Mouse (Mus musculus): ENCODE results near the gene App. TPM values are rescaled to one million over a fixed set of nuclear protein-coding genes. Genes with fewer than 3 reads are reported as not detected.

App gene
- polyA plus RNA-seq, 1 experiment from 2014 or later: 91.3 TPM

DNA sequence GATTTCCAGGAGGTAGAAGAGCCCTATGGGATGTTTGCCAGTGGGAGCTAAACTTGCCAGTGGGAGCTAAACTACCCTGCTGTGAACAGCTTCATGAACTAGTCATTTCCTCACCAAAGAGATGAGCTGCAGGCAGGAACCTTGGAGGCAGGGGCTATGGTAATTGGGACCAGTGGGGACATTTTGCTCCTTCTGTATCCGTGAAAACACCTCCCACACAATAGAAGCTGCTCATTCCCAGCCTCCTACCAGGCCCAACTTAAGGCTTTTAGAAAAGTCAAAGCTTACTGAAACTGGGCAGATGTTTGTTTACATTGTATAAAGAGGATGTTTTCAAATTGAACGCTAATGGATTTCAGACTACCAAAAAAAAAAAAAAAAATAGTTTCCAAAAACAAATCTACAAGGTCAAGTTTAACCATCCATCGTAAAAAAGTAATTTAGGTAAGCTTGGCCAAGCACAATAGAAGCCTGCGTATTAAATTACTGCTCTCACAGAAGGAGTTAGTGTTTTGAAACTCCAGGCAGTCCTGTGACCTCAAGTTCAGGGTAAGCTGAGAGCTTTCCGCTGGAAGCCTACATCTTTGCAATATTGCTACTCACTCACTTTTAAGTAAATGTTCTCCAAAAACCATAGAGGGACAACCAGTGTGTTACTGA is 253.8 kb downstream of the App start:
- WGBS: 46% methylated on average over 5 of the region's 5 CpGs

GRCm38 (mm10) chr16:84919087-84919486 is 254.5 kb downstream of the App start:
- H3K4me1 ChIP-seq: peaks cover 31% of the 10 kb centered on the region
- DNase-seq (ENCODE audit: extremely low spot score, low spot score): no peak
- H3K27ac ChIP-seq: no peak overlapping the region
- no peaks in the 10 kb centered on the region for H3K9me3 ChIP-seq
- H3K27me3 ChIP-seq (ENCODE audit: poor library complexity, severe bottlenecking): no peaks in the 10 kb centered on the region
- no peaks in the 10 kb centered on the region for H3K36me3 ChIP-seq (replicated peaks)
- WGBS: 77% methylated on average over 3 of the region's 3 CpGs
- no peak overlapping the region for H3K4me3 ChIP-seq

More for the DNA sequence above, 253.8 kb downstream of the App start:
- H3K4me1 ChIP-seq: peaks cover 31% of the 10 kb centered on the region
- no peaks in the 10 kb centered on the region for H3K27me3 ChIP-seq (ENCODE audit: poor library complexity, severe bottlenecking)
- no peaks in the 10 kb centered on the region for H3K36me3 ChIP-seq (replicated peaks)
- H3K4me3 ChIP-seq: no peak overlapping the region
- H3K9me3 ChIP-seq: no peaks in the 10 kb centered on the region
- H3K27ac ChIP-seq: 0 out of 2 replicates have a peak overlapping the region, but pooled peaks have one; percentile 40
- DNase-seq (ENCODE audit: extremely low spot score, low spot score): no peak

DNA sequence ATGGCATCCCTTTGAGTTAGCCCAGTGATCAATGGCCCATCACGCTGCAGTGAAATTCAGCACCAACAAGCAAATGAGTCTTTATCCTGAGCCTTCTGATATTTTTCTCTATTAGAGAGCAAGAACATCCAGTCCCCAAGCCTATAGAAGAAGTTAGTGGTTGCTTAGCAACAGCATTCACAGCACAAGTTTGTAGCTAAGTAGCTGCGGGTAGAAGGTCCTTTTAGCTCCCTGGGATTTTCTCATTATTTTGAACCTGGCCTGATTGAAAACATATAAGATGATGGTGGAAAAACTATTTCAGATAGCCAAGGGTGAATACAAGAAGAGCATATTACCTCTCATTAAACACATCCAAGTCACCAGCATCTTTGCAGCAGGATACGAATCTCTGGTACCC is 256.8 kb downstream of the App start:
- H3K4me3 ChIP-seq: no peak overlapping the region
- H3K9me3 ChIP-seq: no peaks in the 10 kb centered on the region
- WGBS: 56% methylated on average over 3 of the region's 3 CpGs

GRCm38 (mm10) chr16:84911477-84912165 is 261.9 kb downstream of the App start:
- H3K27me3 ChIP-seq (ENCODE audit: poor library complexity, severe bottlenecking): no peaks in the 10 kb centered on the region
- no peak overlapping the region for H3K27ac ChIP-seq
- WGBS: 89% methylated on average over 8 of the region's 8 CpGs
- H3K4me3 ChIP-seq: no peak overlapping the region
- H3K36me3 ChIP-seq (replicated peaks): no peaks in the 10 kb centered on the region
- no peaks in the 10 kb centered on the region for H3K9me3 ChIP-seq
- DNase-seq (ENCODE audit: extremely low spot score, low spot score): no peak
- peaks cover 4% of the 10 kb centered on the region for H3K4me1 ChIP-seq

More for the DNA sequence above, 256.8 kb downstream of the App start:
- H3K27me3 ChIP-seq (ENCODE audit: poor library complexity, severe bottlenecking): no peaks in the 10 kb centered on the region
- H3K36me3 ChIP-seq (replicated peaks): no peaks in the 10 kb centered on the region
- H3K4me1 ChIP-seq: peaks cover 31% of the 10 kb centered on the region
- DNase-seq (ENCODE audit: extremely low spot score, low spot score): no peak
- H3K27ac ChIP-seq: no peak overlapping the region

- 94% methylated on average over 4 of the region's 4 CpGs for WGBS
- Histone ChIP-seq H3K27me3 (ENCODE audit: poor library complexity, severe bottlenecking) (no peaks in the 10 kb centered on the region), H3K9me3 (no peaks in the 10 kb centered on the region), H3K4me3 (no peak overlapping the region), H3K4me1 (no peaks in the 10 kb centered on the region), H3K27ac (no peak overlapping the region), H3K36me3 (replicated peaks) (no peaks in the 10 kb centered on the region)
- no peak for DNase-seq (ENCODE audit: extremely low spot score, low spot score)
These were observed 270.6 kb downstream of the App start for GRCm38 (mm10) chr16:84902995-84903394.

Measured in forebrain, embryonic 10.5 days (tissue).